Mouse (Mus musculus): ENCODE data around the gene Csf1. TPM values are rescaled to one million over a fixed set of nuclear protein-coding genes. Genes with fewer than 3 reads are reported as not detected.

Csf1 gene
- polyA plus RNA-seq, 1 experiment from 2014 or later = 10.4 TPM

GRCm38 (mm10) chr3:107755702-107756480 is 4.4 kb downstream of the Csf1 start:
- H3K4me1 ChIP-seq = peaks cover 36% of the 10 kb centered on the region
- no peak for DNase-seq (ENCODE audit: low spot score)
- no peak overlapping the region for H3K27ac ChIP-seq
- H3K36me3 ChIP-seq = peaks cover 46% of the 10 kb centered on the region
- H3K4me3 ChIP-seq = no peak overlapping the region
- 69% methylated on average over 5 of the region's 5 CpGs for WGBS
- H3K9me3 ChIP-seq = no peaks in the 10 kb centered on the region
- H3K27me3 ChIP-seq (ENCODE audit: insufficient read depth, poor library complexity, severe bottlenecking) = peaks cover 24% of the 10 kb centered on the region

GRCm38 (mm10) chr3:107754632-107755031 is 5.6 kb downstream of the Csf1 start:
- WGBS = 41% methylated on average over 3 of the region's 3 CpGs
- no peak overlapping the region for H3K4me3 ChIP-seq
- peaks cover 24% of the 10 kb centered on the region for H3K27me3 ChIP-seq (ENCODE audit: insufficient read depth, poor library complexity, severe bottlenecking)
- no peak overlapping the region for H3K27ac ChIP-seq
- no peak for DNase-seq (ENCODE audit: low spot score)
- peaks cover 24% of the 10 kb centered on the region for H3K4me1 ChIP-seq
- H3K9me3 ChIP-seq = no peaks in the 10 kb centered on the region
- H3K36me3 ChIP-seq = peaks cover 58% of the 10 kb centered on the region

- peaks cover 3% of the 10 kb centered on the region; the same call in 1 of the 2 replicates for H3K4me1 ChIP-seq
- H3K4me3 ChIP-seq = no peak overlapping the region
- H3K9me3 ChIP-seq = no peaks in the 10 kb centered on the region
- DNase-seq (ENCODE audit: low spot score) = no peak
- H3K36me3 ChIP-seq = peaks cover 83% of the 10 kb centered on the region
- peaks cover 23% of the 10 kb centered on the region for H3K27me3 ChIP-seq (ENCODE audit: insufficient read depth, poor library complexity, severe bottlenecking)
- WGBS = 72% methylated on average over 3 of the region's 3 CpGs
- H3K27ac ChIP-seq = no peak overlapping the region
Measured at GRCm38 (mm10) chr3:107751607-107752006, 8.7 kb downstream of the Csf1 start.

GRCm38 (mm10) chr3:107750775-107751540 is 9.3 kb downstream of the Csf1 start:
- no peak overlapping the region for H3K27ac ChIP-seq
- WGBS = 70% methylated on average over 9 of the region's 9 CpGs

GRCm38 (mm10) chr3:107749446-107749845 is 10.8 kb downstream of the Csf1 start:
- H3K27ac ChIP-seq = no peak overlapping the region
- peak; percentile 73 for DNase-seq (ENCODE audit: low spot score)
- H3K36me3 ChIP-seq = peaks cover 87% of the 10 kb centered on the region
- no peaks in the 10 kb centered on the region for H3K9me3 ChIP-seq
- WGBS = 85% methylated on average over 4 of the region's 4 CpGs
- peaks cover 25% of the 10 kb centered on the region for H3K27me3 ChIP-seq (ENCODE audit: insufficient read depth, poor library complexity, severe bottlenecking)
- peaks cover 3% of the 10 kb centered on the region; the same call in 1 of the 2 replicates for H3K4me1 ChIP-seq
- no peak overlapping the region for H3K4me3 ChIP-seq

More at GRCm38 (mm10) chr3:107750775-107751540, 9.3 kb downstream of the Csf1 start:
- Histone ChIP-seq H3K36me3 (peaks cover 83% of the 10 kb centered on the region), H3K4me1 (peaks cover 3% of the 10 kb centered on the region; the same call in 1 of the 2 replicates), H3K4me3 (no peak overlapping the region), H3K27me3 (ENCODE audit: insufficient read depth, poor library complexity, severe bottlenecking) (peaks cover 23% of the 10 kb centered on the region), H3K9me3 (no peaks in the 10 kb centered on the region)
- DNase-seq (ENCODE audit: low spot score) = peak; percentile 65

- peaks cover 79% of the 10 kb centered on the region for H3K36me3 ChIP-seq
- H3K4me3 ChIP-seq = no peak overlapping the region
- peaks cover 11% of the 10 kb centered on the region for H3K4me1 ChIP-seq
- H3K27me3 ChIP-seq (ENCODE audit: insufficient read depth, poor library complexity, severe bottlenecking) = peaks cover 19% of the 10 kb centered on the region
- 79% methylated on average over 14 of the region's 14 CpGs for WGBS
- no peak overlapping the region for H3K27ac ChIP-seq
- DNase-seq (ENCODE audit: low spot score) = peak; percentile 63
- H3K9me3 ChIP-seq = no peaks in the 10 kb centered on the region
Measured at GRCm38 (mm10) chr3:107748260-107748955, 11.9 kb downstream of the Csf1 start.

GRCm38 (mm10) chr3:107746026-107746425 is 14.2 kb downstream of the Csf1 start:
- peaks cover 72% of the 10 kb centered on the region for H3K36me3 ChIP-seq
- WGBS = 84% methylated on average over 3 of the region's 3 CpGs

GRCm38 (mm10) chr3:107743650-107744049 is 16.6 kb downstream of the Csf1 start:
- H3K27ac ChIP-seq = peak overlapping the region; percentile 82; the same call in 1 of the 2 replicates
- H3K36me3 ChIP-seq = peaks cover 49% of the 10 kb centered on the region
- H3K4me1 ChIP-seq = peaks cover 51% of the 10 kb centered on the region
- no peak overlapping the region for H3K4me3 ChIP-seq
- peak; percentile 69 for DNase-seq (ENCODE audit: low spot score)
- H3K27me3 ChIP-seq (ENCODE audit: insufficient read depth, poor library complexity, severe bottlenecking) = 0 out of 2 replicates have a peak, but pooled peaks cover 3% of the 10 kb centered on the region
- 83% methylated on average over 1 of the region's 1 CpGs for WGBS
- H3K9me3 ChIP-seq = no peaks in the 10 kb centered on the region

More at GRCm38 (mm10) chr3:107746026-107746425, 14.2 kb downstream of the Csf1 start:
- DNase-seq (ENCODE audit: low spot score) = no peak
- Histone ChIP-seq H3K4me3 (no peak overlapping the region), H3K27me3 (ENCODE audit: insufficient read depth, poor library complexity, severe bottlenecking) (peaks cover 8% of the 10 kb centered on the region; the same call in 1 of the 2 replicates), H3K27ac (no peak overlapping the region), H3K9me3 (no peaks in the 10 kb centered on the region), H3K4me1 (peaks cover 34% of the 10 kb centered on the region)

- 15% methylated on average over 3 of the region's 3 CpGs for WGBS
- Histone ChIP-seq H3K4me3 (0 out of 2 replicates have a peak overlapping the region, but pooled peaks have one; percentile 5), H3K9me3 (no peaks in the 10 kb centered on the region), H3K27me3 (ENCODE audit: insufficient read depth, poor library complexity, severe bottlenecking) (0 out of 2 replicates have a peak, but pooled peaks cover 3% of the 10 kb centered on the region), H3K4me1 (peaks cover 51% of the 10 kb centered on the region), H3K27ac (peak overlapping the region; percentile 82), H3K36me3 (peaks cover 44% of the 10 kb centered on the region)
- DNase-seq (ENCODE audit: low spot score) = peak; percentile 74
Measured at GRCm38 (mm10) chr3:107743107-107743506, 17.2 kb downstream of the Csf1 start.

GRCm38 (mm10) chr3:107742071-107742710 is 18.1 kb downstream of the Csf1 start:
- Histone ChIP-seq H3K4me1 (peaks cover 56% of the 10 kb centered on the region), H3K4me3 (no peak overlapping the region), H3K27ac (peak overlapping the region; percentile 82), H3K36me3 (peaks cover 39% of the 10 kb centered on the region), H3K27me3 (ENCODE audit: insufficient read depth, poor library complexity, severe bottlenecking) (0 out of 2 replicates have a peak, but pooled peaks cover 3% of the 10 kb centered on the region), H3K9me3 (no peaks in the 10 kb centered on the region)
- 67% methylated on average over 10 of the region's 10 CpGs for WGBS
- DNase-seq (ENCODE audit: low spot score) = peak; percentile 76

- H3K4me1 ChIP-seq = peaks cover 56% of the 10 kb centered on the region
- H3K4me3 ChIP-seq = no peak overlapping the region
- DNase-seq (ENCODE audit: low spot score) = peak; percentile 70
- H3K36me3 ChIP-seq = peaks cover 31% of the 10 kb centered on the region
- 0 out of 2 replicates have a peak, but pooled peaks cover 3% of the 10 kb centered on the region for H3K27me3 ChIP-seq (ENCODE audit: insufficient read depth, poor library complexity, severe bottlenecking)
- no peaks in the 10 kb centered on the region for H3K9me3 ChIP-seq
- H3K27ac ChIP-seq = peak overlapping the region; percentile 82
Measured at GRCm38 (mm10) chr3:107741387-107741786, 18.9 kb downstream of the Csf1 start.

Measured in heart, embryonic 10.5 days (tissue).